Mouse (Mus musculus): Measurements from ENCODE around the gene Cdh13.

GRCm38 (mm10) chr8:118753710-118754109, 470.2 kb downstream of the Cdh13 start:
- TF ChIP-seq CTCF (IDR thresholded peaks at IDR 0.05; ENCODE audit: control insufficient read depth, insufficient read depth, insufficient replicate concordance, low read depth, low read length) (no peak), POLR2A (IDR thresholded peaks at IDR 0.05; ENCODE audit: control insufficient read depth, low read depth, low read length) (no peak)
